Mouse (Mus musculus) neural tube, embryonic 15.5 days (tissue): ENCODE results near the gene Wtap. TPM values are rescaled to one million over a fixed set of nuclear protein-coding genes. Genes with fewer than 3 reads are reported as not detected.
"Not testable (repeated sequence)": the region's sequence is repeated elsewhere in the genome, so short reads cannot be mapped to it uniquely, and the experiment has no call there.

Experiments
- ATAC-seq: fragments of 200-750 bp; cut with Nextera tagmentation; 2 replicates; pipeline ENCODE4 v1.8.0; 2017; ENCODE audit warnings: mild to moderate bottlenecking, moderate TSS enrichment, moderate library complexity; ENCODE audit not compliant: low FRiP score
- H3K27ac ChIP-seq: fragments of 300-500 bp; sonication (generic); replicated peaks from 2 replicates; pipeline ENCODE4 v1.5.1; 2015; ENCODE audit warnings: mild to moderate bottlenecking, inconsistent platforms
- H3K27me3 ChIP-seq: fragments of 300-500 bp; sonication (generic); replicated peaks from 2 replicates; pipeline ENCODE4 v1.6.1; 2015; ENCODE audit warnings: inconsistent platforms
- H3K36me3 ChIP-seq: fragments of 300-500 bp; sonication (generic); 2 replicates; pipeline ENCODE4 v1.6.1; 2015; ENCODE audit warnings: inconsistent platforms
- H3K4me1 ChIP-seq: fragments of 300-500 bp; sonication (generic); 2 replicates; pipeline ENCODE4 v1.6.1; 2015; ENCODE audit warnings: inconsistent platforms
- H3K4me2 ChIP-seq: fragments of 300-500 bp; sonication (generic); 2 replicates; pipeline ENCODE4 v1.6.1; 2015; ENCODE audit warnings: inconsistent platforms, mild to moderate bottlenecking, moderate library complexity
- H3K4me3 ChIP-seq: fragments of 300-500 bp; sonication (generic); replicated peaks from 2 replicates; pipeline ENCODE4 v1.5.1; 2015; ENCODE audit warnings: mild to moderate bottlenecking, inconsistent platforms
- H3K9ac ChIP-seq: fragments of 300-500 bp; sonication (generic); replicated peaks from 2 replicates; pipeline ENCODE4 v1.6.1; 2015; ENCODE audit warnings: mild to moderate bottlenecking, inconsistent platforms
- H3K9me3 ChIP-seq: fragments of 300-500 bp; sonication (generic); replicated peaks from 2 replicates; pipeline ENCODE4 v1.6.1; 2016; ENCODE audit warnings: inconsistent platforms
- WGBS: fragments of 180-500 bp; shearing (Covaris S2); methylation state at CpG from one replicate; pipeline ENCODE4 v1.1.7; 2015; ENCODE audit warnings: mixed read lengths; 5-methylcytosine and 5-hydroxymethylcytosine counted together
- polyA plus RNA-seq: library from polyadenylated mRNA; unstranded; fragments of >200 nt; fragmentation: Nextera tagmentation; extraction: Ambion mirVana; gene quantifications from 2 replicates; pipeline ENCODE4 v1.2.1, GENCODE M21; 2015

Wtap gene
- polyA plus RNA-seq, 1 experiment from 2014 or later: 113 TPM

DNA sequence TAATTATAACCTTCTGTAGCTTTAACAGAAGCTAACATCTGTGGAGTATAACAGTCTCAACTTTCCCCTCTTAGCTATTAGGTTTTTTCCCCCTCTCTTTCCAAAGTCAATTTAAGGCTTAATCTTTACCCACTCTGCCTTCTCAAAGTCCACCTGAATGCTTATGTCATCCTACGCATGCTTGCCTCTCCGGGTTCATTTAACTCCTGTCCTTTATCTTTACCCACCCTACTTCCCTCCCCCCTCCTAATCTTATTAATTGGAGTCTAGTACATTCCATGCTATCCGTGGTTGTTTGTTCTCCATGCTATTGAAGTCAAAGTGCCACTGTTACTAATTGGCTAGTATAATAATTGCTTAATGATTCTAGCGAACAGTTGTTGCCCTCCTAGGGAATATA is 58.2 kb downstream of the Wtap start:
- 54% methylated on average over 4 of the region's 4 CpGs for WGBS
- Histone ChIP-seq H3K27ac (no peak overlapping the region), H3K9me3 (no peaks in the 10 kb centered on the region), H3K4me1 (peaks cover 7% of the 10 kb centered on the region), H3K36me3 (no peaks in the 10 kb centered on the region), H3K27me3 (no peaks in the 10 kb centered on the region), H3K4me3 (no peak overlapping the region), H3K4me2 (no peak overlapping the region), H3K9ac (no peak overlapping the region)
- no peak for ATAC-seq

DNA sequence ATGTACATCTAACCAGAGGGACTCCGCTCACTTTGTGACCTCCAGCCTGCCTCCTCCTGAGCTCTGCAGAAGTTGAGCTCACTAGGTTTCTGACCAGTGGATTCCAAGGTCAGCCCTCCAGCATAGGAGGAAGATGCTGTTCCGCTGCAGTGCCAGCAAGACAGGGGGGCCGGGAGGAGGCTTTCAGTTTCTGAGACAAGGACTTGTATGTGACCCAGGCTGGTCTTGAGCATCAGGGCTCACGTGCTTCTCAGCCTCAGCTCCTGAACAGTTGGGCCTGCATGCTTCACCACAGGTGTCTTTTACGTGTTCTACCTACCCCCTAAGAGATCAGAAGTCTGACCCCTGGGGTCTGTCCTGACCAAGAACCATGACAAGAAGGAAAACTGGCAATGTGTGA is 62.4 kb downstream of the Wtap start:
- not testable (repeated sequence) for H3K9ac ChIP-seq, H3K9me3 ChIP-seq, H3K27ac ChIP-seq, H3K36me3 ChIP-seq, H3K4me3 ChIP-seq, ATAC-seq, H3K27me3 ChIP-seq, H3K4me2 ChIP-seq, H3K4me1 ChIP-seq
- WGBS: 92% methylated on average over 5 of the region's 5 CpGs

DNA sequence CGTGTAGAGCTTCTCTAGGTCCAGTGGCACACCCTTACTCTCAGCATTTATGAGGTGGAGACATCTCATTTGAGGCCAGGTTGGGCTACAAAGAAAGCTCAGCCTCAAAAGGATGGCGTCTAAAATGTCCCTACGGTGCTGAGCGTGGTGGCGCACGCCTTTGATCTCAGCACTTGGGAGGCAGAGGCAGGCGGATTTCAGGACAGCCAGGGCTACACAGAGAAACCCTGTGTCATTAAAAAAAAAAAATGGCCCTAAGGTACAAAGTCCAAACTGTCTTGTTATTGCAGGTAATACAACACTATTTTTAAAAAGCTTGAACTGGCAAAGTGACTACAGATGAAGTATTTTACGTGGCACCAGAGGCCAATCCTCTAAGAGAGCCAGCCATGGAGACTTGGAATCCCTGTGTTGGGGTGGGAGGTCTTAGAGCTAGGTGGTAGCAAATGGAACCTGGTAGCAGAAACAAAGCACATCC is 68.2 kb downstream of the Wtap start:
- Histone ChIP-seq H3K27me3 (no peaks in the 10 kb centered on the region), H3K9ac (no peak overlapping the region), H3K36me3 (peaks cover 52% of the 10 kb centered on the region), H3K9me3 (no peaks in the 10 kb centered on the region), H3K4me1 (no peaks in the 10 kb centered on the region), H3K4me2 (no peak overlapping the region), H3K4me3 (no peak overlapping the region), H3K27ac (no peak overlapping the region)
- 89% methylated on average over 8 of the region's 8 CpGs for WGBS
- ATAC-seq: no peak

DNA sequence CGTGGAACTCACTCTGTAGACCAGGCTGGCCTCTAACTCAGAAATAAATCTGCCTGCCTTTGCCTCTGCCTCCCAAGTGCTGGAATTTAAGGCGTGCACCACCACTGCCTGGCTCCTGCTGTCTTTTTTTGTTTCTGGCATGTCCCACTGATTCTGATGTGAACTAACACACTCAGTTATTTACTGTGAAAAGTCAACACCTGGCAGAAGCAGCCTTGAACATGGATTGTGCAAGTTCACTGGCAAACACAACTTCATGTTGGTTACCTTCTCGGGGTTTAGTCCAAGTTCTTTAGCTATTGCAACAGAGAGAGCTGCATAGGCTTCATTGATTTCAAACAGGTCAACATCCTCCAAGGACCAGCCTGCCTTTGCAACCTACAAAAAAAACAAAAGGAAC is 69.0 kb downstream of the Wtap start:
- Histone ChIP-seq H3K27me3 (no peaks in the 10 kb centered on the region), H3K4me2 (no peak overlapping the region), H3K4me1 (no peaks in the 10 kb centered on the region), H3K36me3 (peaks cover 60% of the 10 kb centered on the region), H3K27ac (no peak overlapping the region), H3K4me3 (no peak overlapping the region), H3K9ac (no peak overlapping the region), H3K9me3 (no peaks in the 10 kb centered on the region)
- no peak for ATAC-seq
- WGBS: 94% methylated on average over 3 of the region's 3 CpGs

DNA sequence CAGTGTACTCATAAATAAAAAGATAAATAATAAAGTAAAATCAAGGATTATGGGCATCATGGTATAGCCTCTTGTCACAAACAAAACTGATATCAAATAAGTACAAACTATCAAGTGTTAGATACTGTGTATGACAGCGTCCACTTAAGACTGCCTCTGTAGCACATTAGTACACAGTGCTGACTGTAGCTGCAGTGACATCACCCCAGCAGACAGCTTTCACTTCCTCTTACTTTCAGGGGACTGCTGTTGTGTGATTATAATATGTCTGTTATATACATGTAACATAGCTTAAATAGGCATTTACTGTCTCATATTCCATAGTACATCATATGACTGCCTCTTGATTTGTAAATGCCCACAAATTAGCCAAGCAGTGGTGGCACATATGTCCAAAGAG is 72.9 kb downstream of the Wtap start:
- peaks cover 11% of the 10 kb centered on the region for H3K4me1 ChIP-seq
- no peak overlapping the region for H3K9ac ChIP-seq
- H3K27me3 ChIP-seq: no peaks in the 10 kb centered on the region
- no peak overlapping the region for H3K4me2 ChIP-seq
- no peaks in the 10 kb centered on the region for H3K9me3 ChIP-seq
- no peak overlapping the region for H3K27ac ChIP-seq
- 94% methylated on average over 1 of the region's 1 CpGs for WGBS
- peaks cover 66% of the 10 kb centered on the region for H3K36me3 ChIP-seq
- no peak for ATAC-seq
- H3K4me3 ChIP-seq: no peak overlapping the region

Other genes starting within 250 kb of the Wtap start
- gene Igf2r, start 224.5 kb downstream of the Wtap start, polyA plus RNA-seq: 10.1 and 12.6 TPM in 2 replicates
- 0.44 and 0.52 TPM in 2 replicates for gene Mas1, start 126.0 kb downstream of the Wtap start, polyA plus RNA-seq
- gene Mrgprh, start 118.1 kb downstream of the Wtap start, polyA plus RNA-seq: not detected in 2 replicates
- gene Pnldc1, start 83.9 kb downstream of the Wtap start, polyA plus RNA-seq: 1.0 and 1.5 TPM in 2 replicates
- gene Tcp1, start 78.5 kb downstream of the Wtap start, polyA plus RNA-seq: 348 and 362 TPM in 2 replicates
- 136 and 146 TPM in 2 replicates for gene Mrpl18, start 77.8 kb downstream of the Wtap start, polyA plus RNA-seq
- gene Acat3, start 53.6 kb downstream of the Wtap start, polyA plus RNA-seq: 1.1 and 1.2 TPM in 2 replicates
- 299 and 347 TPM in 2 replicates for gene Acat2, start 33.4 kb downstream of the Wtap start, polyA plus RNA-seq
- gene Sod2, start 12.7 kb upstream of the Wtap start, polyA plus RNA-seq: 132 and 141 TPM in 2 replicates
- gene Gpr31b, start 58.1 kb upstream of the Wtap start, polyA plus RNA-seq: 0.20 TPM in 1 of 2 replicates, not detected in the other
- gene Tcp10b, start 66.9 kb upstream of the Wtap start, polyA plus RNA-seq: 0.19 and 0.23 TPM in 2 replicates
- not detected in 2 replicates for gene Unc93a, start 137.6 kb upstream of the Wtap start, polyA plus RNA-seq
- not detected in 2 replicates for gene Smok2a, start 227.0 kb upstream of the Wtap start, polyA plus RNA-seq
- gene Smok2b, start 236.1 kb upstream of the Wtap start, polyA plus RNA-seq: not detected in 2 replicates